Mouse (Mus musculus): ENCODE measurements around the gene Opa3. TPM values are rescaled to one million over a fixed set of nuclear protein-coding genes. Genes with fewer than 3 reads are reported as not detected.
A peak's percentile ranks its signal among the peaks of the same experiment; 100 is the strongest.

The Opa3 gene
- total RNA-seq (2014; fragmentation: Nextera tagmentation) (22.3 and 22.6 TPM in 2 replicates), total RNA-seq (2017) (17.1 and 21.2 TPM in 2 replicates)

- peak; percentile 85 for ATAC-seq (replicated peaks; ENCODE audit: low FRiP score, low TSS enrichment, poor library complexity, severe bottlenecking)
These were observed at the start of gene Opa3 for GRCm38 (mm10) chr7:19227883-19228792. Gene Opa3 (plus strand): TSS chr7:19228334.

GRCm38 (mm10) chr7:19178443-19179092 lies 49.6 kb upstream of the Opa3 start:
- peak; percentile 45 for ATAC-seq (replicated peaks; ENCODE audit: low FRiP score, low TSS enrichment, poor library complexity, severe bottlenecking)

GRCm38 (mm10) chr7:19179173-19179572 lies 49.0 kb upstream of the Opa3 start:
- ATAC-seq (replicated peaks; ENCODE audit: low FRiP score, low TSS enrichment, poor library complexity, severe bottlenecking): peak; percentile 69

DNA sequence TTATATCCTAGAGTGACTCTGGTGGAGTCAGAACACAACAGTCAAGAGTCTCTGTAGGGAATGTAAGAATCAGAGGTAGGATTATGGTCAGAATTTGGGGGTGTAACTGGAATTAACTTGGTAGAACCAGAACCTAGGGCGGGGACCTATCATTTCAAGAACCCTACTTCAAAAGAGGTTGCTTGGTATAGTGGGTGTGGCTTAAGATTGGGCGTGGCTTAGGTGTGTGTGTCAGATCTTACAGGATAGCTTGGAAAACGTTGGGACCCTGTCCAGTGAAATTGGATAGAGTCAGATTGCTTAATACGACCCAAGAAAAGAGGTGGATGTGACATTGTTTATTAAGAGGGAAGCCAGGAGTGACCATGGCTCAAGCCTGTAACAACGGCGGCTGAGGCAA lies 48.2 kb upstream of the Opa3 start:
- no peak for ATAC-seq (replicated peaks; ENCODE audit: low FRiP score, low TSS enrichment, poor library complexity, severe bottlenecking)

DNA sequence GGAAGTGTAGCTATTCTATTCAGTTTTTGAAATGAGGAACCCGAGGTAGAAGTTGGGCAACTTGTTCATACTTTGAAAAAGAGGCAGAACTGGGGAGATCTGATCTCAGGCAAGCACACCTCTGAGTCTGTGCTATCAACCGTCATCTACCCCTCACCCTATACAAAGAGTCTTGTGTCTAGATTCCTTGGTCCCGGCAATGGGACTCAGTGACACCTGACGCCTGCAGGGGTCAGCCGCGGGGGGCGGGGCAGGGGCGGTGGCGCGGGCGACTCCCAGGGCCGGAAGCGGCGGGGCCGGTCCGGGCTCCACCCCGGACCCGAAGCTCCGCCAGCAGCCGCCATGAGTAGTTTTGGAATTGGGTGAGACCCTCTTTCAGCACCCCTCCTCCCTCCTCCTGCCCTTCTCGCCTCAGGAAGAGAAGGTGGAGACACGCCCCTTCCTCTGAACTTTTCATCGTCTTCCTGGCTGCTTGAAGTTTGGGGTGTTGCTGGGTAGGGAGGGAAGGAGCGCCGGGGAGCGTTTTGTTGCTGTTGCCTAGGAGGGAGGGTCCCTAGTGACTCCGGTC lies 47.2 kb upstream of the Opa3 start:
- no peak; the same call in 1 of the 2 replicates for ATAC-seq (replicated peaks; ENCODE audit: low FRiP score, low TSS enrichment, poor library complexity, severe bottlenecking)

- ATAC-seq (replicated peaks; ENCODE audit: low FRiP score, low TSS enrichment, poor library complexity, severe bottlenecking): no peak
These were observed 43.9 kb upstream of the Opa3 start for GRCm38 (mm10) chr7:19184250-19184649.

DNA sequence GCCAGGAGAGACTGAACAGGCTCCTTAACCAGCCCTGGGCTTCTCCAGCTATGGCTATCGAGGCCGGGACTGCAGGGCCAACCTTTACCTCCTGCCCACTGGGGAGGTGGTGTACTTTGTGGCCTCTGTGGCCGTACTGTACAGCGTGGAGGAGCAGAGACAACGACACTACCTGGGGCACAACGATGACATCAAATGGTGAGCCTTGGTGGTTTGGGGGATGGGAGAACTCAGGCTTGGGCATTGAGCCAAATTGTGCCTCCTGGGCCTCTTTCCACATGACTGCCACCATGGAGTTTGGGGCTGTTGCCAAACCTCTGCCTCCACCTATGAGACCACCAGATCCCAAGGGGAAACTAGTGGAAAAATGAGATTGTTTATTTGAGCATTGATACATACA lies 43.4 kb upstream of the Opa3 start:
- no peak for ATAC-seq (replicated peaks; ENCODE audit: low FRiP score, low TSS enrichment, poor library complexity, severe bottlenecking)

GRCm38 (mm10) chr7:19194676-19195075 lies 33.5 kb upstream of the Opa3 start:
- no peak for ATAC-seq (replicated peaks; ENCODE audit: low FRiP score, low TSS enrichment, poor library complexity, severe bottlenecking)

- ATAC-seq (replicated peaks; ENCODE audit: low FRiP score, low TSS enrichment, poor library complexity, severe bottlenecking): no peak
These were observed 31.5 kb upstream of the Opa3 start for GRCm38 (mm10) chr7:19196676-19197075.

GRCm38 (mm10) chr7:19197985-19198384 lies 30.1 kb upstream of the Opa3 start:
- 0 out of 2 replicates have a peak, but pooled peaks have one; percentile 58 for ATAC-seq (replicated peaks; ENCODE audit: low FRiP score, low TSS enrichment, poor library complexity, severe bottlenecking)

GRCm38 (mm10) chr7:19201660-19202059 lies 26.5 kb upstream of the Opa3 start:
- ATAC-seq (replicated peaks; ENCODE audit: low FRiP score, low TSS enrichment, poor library complexity, severe bottlenecking): no peak

GRCm38 (mm10) chr7:19202065-19202850 lies 25.9 kb upstream of the Opa3 start:
- no peak; the same call in 1 of the 2 replicates for ATAC-seq (replicated peaks; ENCODE audit: low FRiP score, low TSS enrichment, poor library complexity, severe bottlenecking)

DNA sequence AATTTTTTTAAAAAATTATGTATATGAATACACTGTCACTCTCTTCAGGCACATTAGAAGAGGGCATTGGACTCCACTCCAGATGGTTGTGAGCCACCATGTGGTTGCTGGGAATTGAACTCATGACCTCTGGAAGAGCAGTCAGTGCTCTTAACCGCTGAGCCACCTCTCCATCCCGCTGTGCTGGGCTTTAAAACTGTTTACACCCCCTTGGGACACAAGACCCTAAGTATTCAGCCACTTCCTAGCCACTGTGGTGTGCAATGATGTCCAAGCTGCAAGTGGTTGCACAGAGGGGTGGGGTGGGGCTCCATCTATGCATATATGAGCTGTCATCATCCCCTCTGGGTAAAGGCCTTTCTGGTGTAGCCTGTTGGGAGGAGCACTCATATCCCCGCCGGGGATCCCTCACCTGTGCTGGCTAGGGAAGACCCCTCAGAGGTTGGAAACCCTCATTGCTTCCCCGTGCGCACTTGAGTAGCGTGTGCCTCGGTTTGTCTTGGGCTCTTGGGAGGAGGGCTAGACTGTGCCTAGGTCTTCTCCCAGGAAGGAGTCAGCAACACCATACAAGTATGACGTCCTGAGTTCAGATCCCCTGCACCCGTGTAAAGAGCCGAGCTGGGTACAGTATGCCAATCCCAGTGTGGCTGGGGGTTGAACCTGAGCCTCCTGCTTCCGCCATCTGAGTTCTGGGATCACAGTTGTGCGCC lies 19.8 kb upstream of the Opa3 start:
- no peak for ATAC-seq (replicated peaks; ENCODE audit: low FRiP score, low TSS enrichment, poor library complexity, severe bottlenecking)

- no peak for ATAC-seq (replicated peaks; ENCODE audit: low FRiP score, low TSS enrichment, poor library complexity, severe bottlenecking)
These were observed 19.1 kb upstream of the Opa3 start for GRCm38 (mm10) chr7:19208944-19209472.

GRCm38 (mm10) chr7:19209494-19209893 lies 18.6 kb upstream of the Opa3 start:
- no peak for ATAC-seq (replicated peaks; ENCODE audit: low FRiP score, low TSS enrichment, poor library complexity, severe bottlenecking)

GRCm38 (mm10) chr7:19210010-19210409 lies 18.1 kb upstream of the Opa3 start:
- ATAC-seq (replicated peaks; ENCODE audit: low FRiP score, low TSS enrichment, poor library complexity, severe bottlenecking): no peak

- ATAC-seq (replicated peaks; ENCODE audit: low FRiP score, low TSS enrichment, poor library complexity, severe bottlenecking): no peak
These were observed 17.0 kb upstream of the Opa3 start for GRCm38 (mm10) chr7:19211041-19211675.
